Mouse (Mus musculus): ENCODE measurements around the gene Ggn.
"Not testable (repeated sequence)": the region's sequence is repeated elsewhere in the genome, so short reads cannot be mapped to it uniquely, and the experiment has no call there.

Gene Ggn

GRCm38 (mm10) chr7:29162294-29162693, 7.7 kb upstream of the Ggn start:
- no peak for DNase-seq

- DNase-seq = peak; percentile 81 to 91
These were observed 7.1 kb upstream of the Ggn start for GRCm38 (mm10) chr7:29162750-29163525.

- no peak for DNase-seq
These were observed 2.4 kb upstream of the Ggn start for GRCm38 (mm10) chr7:29167656-29168055.

- DNase-seq = no peak
These were observed 1.8 kb upstream of the Ggn start for GRCm38 (mm10) chr7:29168121-29168695.

GRCm38 (mm10) chr7:29168791-29169230, 1.2 kb upstream of the Ggn start:
- no peak for DNase-seq

GRCm38 (mm10) chr7:29169231-29170065, 562 bp upstream of the Ggn start:
- DNase-seq = peak; percentile 83 to 90

GRCm38 (mm10) chr7:29170755-29171561, 948 bp downstream of the Ggn start:
- no peak for DNase-seq

GRCm38 (mm10) chr7:29171562-29172097, 1.6 kb downstream of the Ggn start:
- DNase-seq = no peak

GRCm38 (mm10) chr7:29172390-29173016, 2.5 kb downstream of the Ggn start:
- no peak for DNase-seq

- DNase-seq = peak in 1 of 2 experiments; percentile 49
These were observed 8.1 kb downstream of the Ggn start for GRCm38 (mm10) chr7:29178106-29178505.

- DNase-seq = no peak
These were observed 9.3 kb downstream of the Ggn start for GRCm38 (mm10) chr7:29179323-29179722.

- DNase-seq = peak; percentile 96 to 99
These were observed 10.3 kb downstream of the Ggn start, which contains the start of gene Psmd8 for GRCm38 (mm10) chr7:29180077-29180853. Psmd8 (minus strand) TSS chr7:29180701.

- no peak for DNase-seq
These were observed 10.8 kb downstream of the Ggn start for GRCm38 (mm10) chr7:29180854-29181236.

- DNase-seq = not testable (repeated sequence)
These were observed 11.3 kb downstream of the Ggn start for GRCm38 (mm10) chr7:29181323-29181722.

GRCm38 (mm10) chr7:29194230-29194629, 24.2 kb downstream of the Ggn start:
- not testable (repeated sequence) for DNase-seq

- DNase-seq = no peak
These were observed 32.6 kb downstream of the Ggn start for GRCm38 (mm10) chr7:29202577-29202976.

- peak; percentile 55 to 71 for DNase-seq
These were observed 41.0 kb downstream of the Ggn start for GRCm38 (mm10) chr7:29211013-29211412.

- DNase-seq = peak; percentile 86 to 89
These were observed 41.6 kb downstream of the Ggn start for GRCm38 (mm10) chr7:29211415-29212198.

GRCm38 (mm10) chr7:29212199-29212765, 42.3 kb downstream of the Ggn start:
- peak; percentile 28 to 48 for DNase-seq

All from kidney, postnatal 25 days (tissue).